Mouse (Mus musculus) spleen, adult 2 months (tissue): ENCODE measurements around the gene Sult1a1.

Experiments
- CTCF ChIP-seq: fragments of 200-500 bp; IDR thresholded peaks from 2 replicates; pipeline ENCODE4 v1.5.1; 2011; ENCODE audit warnings: mild to moderate bottlenecking, inconsistent platforms; ENCODE audit not compliant: insufficient read depth, insufficient read length, insufficient replicate concordance; ENCODE audit errors: extremely low read depth
- POLR2A ChIP-seq: fragments of 200-500 bp; IDR thresholded peaks from 2 replicates; pipeline ENCODE4 v1.6.1; 2011; ENCODE audit warnings: low read depth, low read length, inconsistent platforms

DNA sequence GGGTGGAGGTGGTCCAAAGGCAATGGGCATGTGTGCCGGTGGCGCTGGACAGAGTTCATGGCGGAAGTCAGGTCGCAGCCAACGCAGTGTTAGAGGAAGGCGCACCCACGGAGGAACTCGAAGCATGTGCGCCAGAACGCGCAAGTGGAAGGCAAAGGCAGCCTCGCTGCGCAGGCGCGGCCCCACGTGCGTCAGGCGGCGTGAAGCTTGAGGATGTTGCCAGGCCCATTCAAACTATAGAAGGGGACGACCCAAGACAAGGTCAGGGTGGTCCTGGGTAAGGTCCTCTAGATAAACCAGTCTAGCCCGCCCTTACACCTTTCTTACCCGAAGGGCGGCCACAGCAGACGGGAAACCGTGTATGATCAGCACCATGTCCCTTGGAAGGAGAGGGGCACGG lies 16.2 kb upstream of the Sult1a1 start:
- TF ChIP-seq POLR2A (no peak), CTCF (no peak)
